Mouse (Mus musculus) spleen, adult 2 months (tissue): ENCODE results near the gene Nos1ap.

ENCODE experiments used
- CTCF ChIP-seq: fragments of 200-500 bp; IDR thresholded peaks from 2 replicates; pipeline ENCODE4 v1.5.1; 2011; ENCODE audit warnings: mild to moderate bottlenecking, inconsistent platforms; ENCODE audit not compliant: insufficient read depth, insufficient read length, insufficient replicate concordance; ENCODE audit errors: extremely low read depth
- POLR2A ChIP-seq: fragments of 200-500 bp; IDR thresholded peaks from 2 replicates; pipeline ENCODE4 v1.6.1; 2011; ENCODE audit warnings: low read depth, low read length, inconsistent platforms

- TF ChIP-seq CTCF (no peak), POLR2A (no peak)
These were observed 129.6 kb downstream of the Nos1ap start for GRCm38 (mm10) chr1:170459896-170460602.
